Mouse (Mus musculus): ENCODE data around the gene Klrb1b. TPM values are rescaled to one million over a fixed set of nuclear protein-coding genes. Genes with fewer than 3 reads are reported as not detected.

Klrb1b gene
- total RNA-seq, 2 experiments from 2014 or later: not detected

Other genes starting within 250 kb of the Klrb1b start
- 10 to 100 TPM; 12.1 to 13.3 TPM for gene A2ml1, start 244.7 kb downstream of the Klrb1b start, total RNA-seq (2021)
- gene Klrb1a, start 202.8 kb downstream of the Klrb1b start, total RNA-seq (2021): not detected
- not detected for gene Clec2h, start 163.9 kb downstream of the Klrb1b start, total RNA-seq (2021)
- under 1 TPM; 0.46 to 0.62 TPM for gene Klrb1, start 103.3 kb downstream of the Klrb1b start, total RNA-seq (2021)
- not detected for gene Klrb1c, start 37.1 kb downstream of the Klrb1b start, total RNA-seq (2021)
- not detected for gene Gm44511, start within 50 bp of the Klrb1b start, total RNA-seq (2021)
- not detected for gene Clec2i, start 61.3 kb upstream of the Klrb1b start, total RNA-seq (2021)
- 1 to 10 TPM; 2.1 to 2.2 TPM for gene BC035044, start 64.8 kb upstream of the Klrb1b start, total RNA-seq (2021)
- 1 to 10 TPM in 1 of 2 experiments, under 1 TPM in 1; 0.50 to 1.3 TPM for gene Clec2g, start 108.0 kb upstream of the Klrb1b start, total RNA-seq (2021)
- gene Klrb1f, start 219.6 kb upstream of the Klrb1b start, total RNA-seq (2021): not detected

Data from layer of hippocampus, postnatal 36 days (tissue).